Mouse (Mus musculus): ENCODE results near the gene Cdc42ep2. TPM values are rescaled to one million over a fixed set of nuclear protein-coding genes. Genes with fewer than 3 reads are reported as not detected.

Gene Cdc42ep2
- total RNA-seq, 2 experiments from 2014 or later = 6.3 to 6.4 TPM

- DNase-seq (ENCODE audit: extremely low spot score in 1 of 2, low spot score in 1 of 2) = no peak
Measured at GRCm38 (mm10) chr19:5943404-5943803, 18.8 kb upstream of the Cdc42ep2 start.

GRCm38 (mm10) chr19:5942581-5942980, 18.0 kb upstream of the Cdc42ep2 start:
- DNase-seq (ENCODE audit: extremely low spot score in 1 of 2, low spot score in 1 of 2) = no peak

DNA sequence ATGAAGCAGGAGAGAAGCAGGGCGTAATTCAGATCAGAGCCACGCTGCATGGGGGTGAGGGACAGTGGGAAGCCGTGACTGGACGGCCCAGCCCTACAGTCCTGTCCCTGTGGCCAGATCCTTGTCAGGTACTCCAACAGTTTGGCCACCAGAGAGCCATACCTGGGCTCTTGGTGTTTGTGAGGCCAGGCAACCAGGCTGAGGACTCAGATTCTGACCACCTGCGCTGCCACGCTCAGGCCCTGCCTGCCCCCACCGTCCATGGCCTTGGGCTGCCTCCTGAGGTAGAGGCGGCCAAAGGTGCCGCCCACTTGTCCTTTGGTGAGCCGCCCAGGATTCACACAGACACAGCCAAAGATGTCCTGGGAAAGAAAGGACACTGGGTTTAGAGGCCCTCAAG, 16.0 kb upstream of the Cdc42ep2 start:
- no peak for DNase-seq (ENCODE audit: extremely low spot score in 1 of 2, low spot score in 1 of 2)

DNA sequence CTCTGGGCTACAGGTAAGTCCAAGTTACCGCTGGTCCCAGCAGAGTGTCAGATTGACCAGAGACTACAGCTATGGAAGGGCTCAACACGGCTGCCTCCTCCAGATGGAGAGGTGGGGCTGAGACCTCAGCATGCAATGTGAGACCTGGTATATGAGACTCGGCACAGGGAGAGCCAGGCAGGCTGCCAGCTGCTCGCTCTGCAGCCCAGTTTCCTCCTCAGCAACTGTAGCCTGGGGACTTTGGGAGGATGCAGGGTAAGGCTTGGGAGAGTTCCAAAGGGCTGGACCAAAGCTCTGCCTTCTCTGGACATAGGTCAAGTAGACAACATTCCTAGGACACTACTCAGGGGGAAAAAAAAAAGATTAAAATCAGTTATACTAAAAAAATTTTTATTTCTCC, 15.6 kb upstream of the Cdc42ep2 start:
- peak in 1 of 2 experiments; percentile 23 for DNase-seq (ENCODE audit: extremely low spot score in 1 of 2, low spot score in 1 of 2)

DNA sequence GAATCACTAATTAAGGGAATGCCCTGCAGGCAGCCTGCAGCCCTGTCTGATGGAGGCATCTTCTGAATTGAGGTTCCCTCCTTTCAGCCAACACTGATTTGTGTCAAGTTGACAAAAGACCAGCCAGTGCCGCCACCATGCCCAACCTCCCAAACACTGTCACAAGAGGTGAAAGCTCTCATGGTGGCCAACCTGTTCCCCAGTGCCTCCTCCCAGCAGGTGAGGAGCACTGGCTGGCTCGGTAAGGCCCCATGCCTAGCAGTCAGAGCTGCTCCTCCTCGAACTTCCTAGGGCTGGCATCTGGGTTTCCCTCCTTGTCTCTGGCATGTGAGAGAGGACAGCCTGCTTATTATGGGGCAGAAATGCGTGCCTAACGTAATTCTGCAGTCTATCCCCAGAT, 15.1 kb upstream of the Cdc42ep2 start:
- no peak for DNase-seq (ENCODE audit: extremely low spot score in 1 of 2, low spot score in 1 of 2)

DNA sequence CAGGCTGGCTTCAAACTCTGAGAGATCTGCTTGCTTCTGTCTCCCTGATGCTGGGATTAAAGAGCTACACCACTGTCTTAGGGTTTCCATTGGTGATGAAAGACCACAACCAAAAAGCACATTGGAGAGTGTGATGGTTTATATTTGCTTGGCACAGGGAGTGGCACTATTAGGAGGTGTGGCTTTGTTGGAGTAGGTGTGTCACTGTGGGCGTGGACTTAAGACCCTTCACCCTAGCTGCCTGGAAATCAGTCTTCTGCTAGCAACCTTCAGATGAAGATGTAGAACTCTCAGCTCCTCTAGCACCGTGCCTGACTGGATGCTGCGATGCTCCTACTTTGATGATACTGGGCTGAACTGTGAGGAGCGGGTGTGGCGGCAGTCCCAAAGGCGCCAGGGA, 13.9 kb upstream of the Cdc42ep2 start:
- no peak for DNase-seq (ENCODE audit: extremely low spot score in 1 of 2, low spot score in 1 of 2)

DNA sequence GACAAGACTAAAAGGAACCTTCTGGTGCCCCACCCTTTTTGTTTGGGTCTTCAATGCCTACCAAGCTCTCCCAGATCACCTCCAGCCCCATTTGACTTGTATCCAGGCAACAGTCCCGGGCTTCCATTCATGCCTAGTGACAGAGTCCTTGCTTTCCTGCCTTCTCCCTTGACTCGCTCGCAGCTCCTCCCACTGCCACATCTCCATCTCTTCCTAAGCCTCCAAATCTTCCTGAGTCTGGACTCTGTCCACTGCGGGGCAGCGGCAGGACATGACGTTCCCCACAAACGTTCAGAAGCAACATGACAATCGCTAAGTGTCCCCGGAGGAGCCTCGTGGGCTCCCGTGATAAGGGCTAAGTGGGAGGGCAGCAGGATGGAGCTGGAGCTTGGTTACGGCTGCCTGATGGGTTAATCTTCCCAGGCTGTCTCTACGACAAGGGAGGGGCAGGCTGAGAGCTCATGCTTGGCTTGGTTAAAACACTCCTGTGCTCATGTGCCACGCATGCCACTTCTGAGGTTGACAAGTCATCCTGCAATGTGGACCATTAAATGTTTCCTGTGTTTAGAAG, 13.3 kb upstream of the Cdc42ep2 start:
- DNase-seq (ENCODE audit: extremely low spot score in 1 of 2, low spot score in 1 of 2) = no peak

- no peak for DNase-seq (ENCODE audit: extremely low spot score in 1 of 2, low spot score in 1 of 2)
Measured at GRCm38 (mm10) chr19:5937095-5937835, 12.6 kb upstream of the Cdc42ep2 start.

DNA sequence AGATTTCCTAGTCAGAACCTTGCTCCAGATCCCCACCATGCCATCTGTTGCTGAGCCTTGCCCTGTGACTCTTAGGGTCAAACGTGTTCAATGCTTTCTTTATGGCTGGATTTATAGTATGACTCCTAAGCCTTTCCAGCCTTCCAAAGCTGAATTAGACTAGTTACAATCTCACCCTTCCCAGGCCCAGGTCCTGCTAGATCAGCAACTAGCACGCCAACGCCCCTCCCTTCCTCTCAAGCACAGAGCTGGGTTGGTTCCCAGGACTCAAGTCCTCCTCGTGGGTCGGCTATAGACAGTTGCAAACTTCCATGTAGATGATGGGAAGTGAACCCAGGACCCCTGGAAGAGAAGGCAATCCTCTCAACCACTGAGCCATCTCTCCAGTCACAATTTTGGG, 11.1 kb upstream of the Cdc42ep2 start:
- no peak for DNase-seq (ENCODE audit: extremely low spot score in 1 of 2, low spot score in 1 of 2)

GRCm38 (mm10) chr19:5935266-5935665, 10.7 kb upstream of the Cdc42ep2 start:
- DNase-seq (ENCODE audit: extremely low spot score in 1 of 2, low spot score in 1 of 2) = no peak

DNA sequence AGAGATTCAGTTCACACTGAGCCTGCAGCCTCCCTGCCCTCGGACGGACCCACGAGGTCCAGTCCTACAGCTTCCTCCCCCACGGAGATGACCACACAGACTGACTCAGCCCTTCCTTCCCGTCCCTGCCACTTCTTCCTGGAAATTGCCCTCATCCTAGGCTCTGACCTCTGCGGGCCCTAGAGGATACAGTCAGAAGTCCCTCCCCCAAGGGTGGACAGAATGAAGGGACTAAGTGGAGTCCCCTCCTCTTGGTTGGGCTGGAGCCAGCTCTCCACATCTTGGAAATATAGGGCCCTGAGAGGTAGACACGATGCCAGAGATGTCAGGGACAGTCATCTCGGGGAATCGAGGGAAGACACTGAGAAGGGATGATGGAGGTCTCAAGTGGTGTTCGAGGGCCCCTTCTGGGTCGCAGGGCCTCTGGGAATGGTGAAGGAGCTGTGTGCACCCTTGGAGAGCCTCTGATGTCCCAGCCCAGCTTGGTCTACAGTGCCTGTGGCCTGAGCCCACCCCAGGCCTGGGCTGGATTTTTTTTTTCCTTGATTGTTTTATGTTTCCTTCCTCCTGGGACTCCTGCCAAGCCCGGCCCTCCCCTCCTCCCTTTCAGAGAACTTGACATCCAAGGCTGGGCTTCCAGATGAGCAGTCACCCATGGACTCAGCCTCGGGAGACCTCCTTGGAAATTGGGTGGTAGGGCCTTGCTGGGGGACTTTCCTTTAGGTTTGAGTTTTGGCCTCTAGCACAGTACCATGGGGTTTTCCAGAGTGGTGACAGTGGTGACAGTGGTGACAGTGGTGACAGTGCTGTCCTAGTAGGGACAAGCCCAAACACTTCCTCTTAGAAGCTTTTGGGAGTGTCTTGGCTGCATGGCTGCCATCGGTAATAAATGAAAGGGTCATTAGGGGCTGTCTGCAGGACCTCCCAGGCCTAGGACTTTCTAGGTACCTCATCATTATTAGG, 5.3 kb upstream of the Cdc42ep2 start:
- DNase-seq (ENCODE audit: extremely low spot score in 1 of 2, low spot score in 1 of 2) = no peak

- no peak for DNase-seq (ENCODE audit: extremely low spot score in 1 of 2, low spot score in 1 of 2)
Measured at GRCm38 (mm10) chr19:5928546-5928945, 3.9 kb upstream of the Cdc42ep2 start.

- DNase-seq (ENCODE audit: extremely low spot score in 1 of 2, low spot score in 1 of 2) = no peak
Measured at GRCm38 (mm10) chr19:5928104-5928503, 3.5 kb upstream of the Cdc42ep2 start.

GRCm38 (mm10) chr19:5927532-5927931, 2.9 kb upstream of the Cdc42ep2 start:
- no peak for DNase-seq (ENCODE audit: extremely low spot score in 1 of 2, low spot score in 1 of 2)

GRCm38 (mm10) chr19:5927026-5927425, 2.4 kb upstream of the Cdc42ep2 start:
- DNase-seq (ENCODE audit: extremely low spot score in 1 of 2, low spot score in 1 of 2) = no peak

GRCm38 (mm10) chr19:5925311-5925855, 767 bp upstream of the Cdc42ep2 start:
- no peak for DNase-seq (ENCODE audit: extremely low spot score in 1 of 2, low spot score in 1 of 2)

- peak; percentile 86 to 99 for DNase-seq (ENCODE audit: extremely low spot score in 1 of 2, low spot score in 1 of 2)
Measured at GRCm38 (mm10) chr19:5923990-5924712, 465 bp downstream of the Cdc42ep2 start.

GRCm38 (mm10) chr19:5922963-5923362, 1.7 kb downstream of the Cdc42ep2 start:
- DNase-seq (ENCODE audit: extremely low spot score in 1 of 2, low spot score in 1 of 2) = no peak

GRCm38 (mm10) chr19:5922119-5922942, 2.3 kb downstream of the Cdc42ep2 start:
- DNase-seq (ENCODE audit: extremely low spot score in 1 of 2, low spot score in 1 of 2) = no peak
